Mouse (Mus musculus): ENCODE data around the gene Wdtc1.

Wdtc1 gene

GRCm38 (mm10) chr4:133251214-133251613 is 102.1 kb downstream of the Wdtc1 start:
- no peak for DNase-seq (ENCODE audit: low spot score)

- no peak for DNase-seq (ENCODE audit: low spot score)
Observed at GRCm38 (mm10) chr4:133250609-133251008, 102.7 kb downstream of the Wdtc1 start.

- no peak for DNase-seq (ENCODE audit: low spot score)
Observed at GRCm38 (mm10) chr4:133247806-133248449, 105.4 kb downstream of the Wdtc1 start.

GRCm38 (mm10) chr4:133247072-133247471 is 106.2 kb downstream of the Wdtc1 start:
- DNase-seq (ENCODE audit: low spot score): no peak

GRCm38 (mm10) chr4:133244289-133244688 is 109.0 kb downstream of the Wdtc1 start:
- DNase-seq (ENCODE audit: low spot score): no peak

GRCm38 (mm10) chr4:133243538-133243937 is 109.7 kb downstream of the Wdtc1 start:
- no peak for DNase-seq (ENCODE audit: low spot score)

GRCm38 (mm10) chr4:133242710-133243109 is 110.6 kb downstream of the Wdtc1 start:
- no peak for DNase-seq (ENCODE audit: low spot score)
